Mouse (Mus musculus) embryonic facial prominence, embryonic 14.5 days (tissue): ENCODE measurements around the gene Gdf3. TPM values are rescaled to one million over a fixed set of nuclear protein-coding genes. Genes with fewer than 3 reads are reported as not detected.
A peak's percentile ranks its signal among the peaks of the same experiment; 100 is the strongest.

Experiments
- ATAC-seq: fragments of 200-750 bp; cut with Nextera tagmentation; 2 replicates; pipeline ENCODE4 v1.8.0; 2017; ENCODE audit warnings: low read depth, moderate number of reproducible peaks, moderate TSS enrichment
- DNase-seq: peaks from one replicate; pipeline ENCODE4 v3.0.0-alpha.2; 2015; ENCODE audit warnings: low spot score
- H3K27ac ChIP-seq: fragments of 300-500 bp; sonication (generic); replicated peaks from 2 replicates; pipeline ENCODE4 v1.5.1; 2014; ENCODE audit warnings: low read depth, mild to moderate bottlenecking, low read length, moderate library complexity
- H3K27me3 ChIP-seq: fragments of 300-500 bp; sonication (generic); replicated peaks from 2 replicates; pipeline ENCODE4 v1.6.1; 2014; ENCODE audit warnings: low read length; ENCODE audit not compliant: control insufficient read depth, insufficient read depth
- H3K36me3 ChIP-seq: fragments of 300-500 bp; sonication (generic); 2 replicates; pipeline ENCODE4 v1.6.1; 2014; ENCODE audit warnings: low read length, mixed read lengths; ENCODE audit not compliant: control insufficient read depth, insufficient read depth
- H3K4me1 ChIP-seq: fragments of 300-500 bp; sonication (generic); 2 replicates; pipeline ENCODE4 v1.6.1; 2014; ENCODE audit warnings: antibody characterized with exemption, low read length; ENCODE audit not compliant: control insufficient read depth, insufficient read depth
- H3K4me2 ChIP-seq: fragments of 300-500 bp; sonication (generic); 2 replicates; pipeline ENCODE4 v1.6.1; 2014; ENCODE audit warnings: low read depth, mild to moderate bottlenecking, low read length, moderate library complexity, mixed read lengths
- H3K4me3 ChIP-seq: fragments of 300-500 bp; sonication (generic); 2 replicates; pipeline ENCODE4 v1.5.1; 2014; ENCODE audit warnings: low read depth, mild to moderate bottlenecking, low read length
- H3K9ac ChIP-seq: fragments of 300-500 bp; sonication (generic); 2 replicates; pipeline ENCODE4 v1.6.1; 2014; ENCODE audit warnings: low read depth, mild to moderate bottlenecking, low read length, moderate library complexity, mixed read lengths
- H3K9me3 ChIP-seq: fragments of 300-500 bp; sonication (generic); 2 replicates; pipeline ENCODE4 v1.6.1; 2016; ENCODE audit warnings: low read length; ENCODE audit not compliant: control insufficient read depth
- WGBS: fragments of 180-500 bp; shearing (Covaris S2); extraction: QIAGEN DNeasy Blood & Tissue Kit; methylation state at CpG from one replicate; pipeline ENCODE4 v1.1.7; 2014; 5-methylcytosine and 5-hydroxymethylcytosine counted together
- polyA plus RNA-seq: library from polyadenylated mRNA; unstranded; fragments of >200 nt; fragmentation: Nextera tagmentation; extraction: Ambion mirVana; gene quantifications from 2 replicates; pipeline ENCODE4 v1.2.1, GENCODE M21; 2014

Gene Gdf3
- polyA plus RNA-seq, 1 experiment from 2014 or later, result not detected

DNA sequence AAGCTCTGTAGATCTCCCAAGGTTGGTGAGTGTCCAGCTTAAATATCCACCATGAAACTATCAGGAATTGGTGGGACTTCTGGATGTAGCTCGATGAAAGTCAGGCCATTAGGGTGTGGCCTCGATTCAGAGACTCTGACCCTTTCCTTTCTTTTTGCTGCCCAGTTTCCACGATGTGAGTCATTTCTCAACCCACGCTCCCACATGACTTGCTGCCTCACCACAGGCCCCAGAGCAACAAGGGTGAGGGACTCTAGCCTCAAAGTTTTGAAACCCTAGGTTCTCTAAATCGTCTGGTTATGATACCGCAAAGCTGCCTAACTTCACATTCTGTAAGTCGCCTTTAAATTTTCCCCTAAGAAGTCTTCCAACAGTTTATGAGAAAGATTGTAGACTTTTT, 25.4 kb upstream of the Gdf3 start:
- Histone ChIP-seq H3K9ac (no peak overlapping the region), H3K27ac (no peak overlapping the region), H3K36me3 (no peaks in the 10 kb centered on the region), H3K9me3 (no peaks in the 10 kb centered on the region), H3K4me3 (no peak overlapping the region), H3K27me3 (no peaks in the 10 kb centered on the region), H3K4me1 (no peaks in the 10 kb centered on the region), H3K4me2 (no peak overlapping the region)
- 81% methylated on average over 7 of the region's 7 CpGs for WGBS
- DNase-seq (no peak), ATAC-seq (no peak)

DNA sequence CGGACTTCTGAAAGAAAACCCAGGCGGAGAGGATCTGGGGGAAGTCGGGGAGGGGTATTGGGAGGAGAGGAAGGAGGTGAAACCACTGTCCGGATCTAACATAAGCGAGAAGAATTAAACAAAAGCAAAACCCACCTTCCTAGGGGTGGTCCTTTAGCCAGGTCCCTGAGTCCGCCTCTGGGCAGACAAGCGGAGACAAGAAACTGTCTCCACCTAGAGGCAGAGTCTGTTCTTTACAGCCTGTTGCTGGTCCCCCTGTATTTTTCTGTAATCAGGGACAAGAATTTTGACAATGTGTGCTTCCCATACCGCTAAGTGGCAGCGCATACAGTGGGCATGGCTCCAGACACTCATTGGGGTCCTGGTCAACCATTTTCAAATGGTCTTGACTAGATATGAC, 23.5 kb upstream of the Gdf3 start:
- H3K27ac ChIP-seq, result no peak overlapping the region
- no peaks in the 10 kb centered on the region for H3K36me3 ChIP-seq
- 56% methylated on average over 9 of the region's 9 CpGs for WGBS
- H3K9ac ChIP-seq, result no peak overlapping the region
- no peak overlapping the region for H3K4me2 ChIP-seq
- DNase-seq, result peak; percentile 14
- no peak for ATAC-seq
- no peak overlapping the region for H3K4me3 ChIP-seq
- no peaks in the 10 kb centered on the region for H3K9me3 ChIP-seq
- H3K27me3 ChIP-seq, result no peaks in the 10 kb centered on the region
- H3K4me1 ChIP-seq, result no peaks in the 10 kb centered on the region

DNA sequence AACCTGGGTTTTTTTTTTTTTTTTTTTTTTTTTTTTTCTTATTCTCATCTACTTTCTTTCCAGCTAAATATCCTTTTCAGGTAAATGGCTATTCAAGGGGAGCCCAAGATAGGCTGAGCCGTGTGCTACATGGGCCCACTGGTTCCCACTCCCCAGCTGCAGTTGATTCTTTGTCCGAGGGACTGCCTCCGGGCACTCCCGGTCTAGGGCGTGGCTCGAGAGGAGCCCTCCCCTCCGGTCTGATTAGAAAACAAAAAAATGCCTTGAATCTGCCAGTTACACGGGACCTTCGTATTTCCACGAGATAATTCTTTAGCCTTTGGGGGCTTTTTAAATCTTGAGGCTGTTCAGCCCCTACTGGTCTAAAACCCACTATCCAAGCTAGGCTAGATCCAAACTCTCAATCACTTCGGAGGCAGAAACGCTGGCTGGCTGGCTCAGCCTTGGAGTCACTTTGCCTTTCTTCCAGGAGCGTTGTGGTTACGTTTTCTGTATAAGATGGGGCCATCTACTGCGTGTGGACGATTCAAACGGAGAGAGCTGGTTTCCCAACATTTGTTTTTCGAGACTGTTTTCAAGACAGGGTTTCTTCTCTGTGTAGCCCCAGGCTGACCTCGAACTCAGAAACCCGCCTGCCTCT, 17.7 kb upstream of the Gdf3 start:
- no peaks in the 10 kb centered on the region for H3K36me3 ChIP-seq
- no peak overlapping the region for H3K27ac ChIP-seq
- DNase-seq (no peak), ATAC-seq (no peak)
- no peaks in the 10 kb centered on the region for H3K4me1 ChIP-seq
- 46% methylated on average over 20 of the region's 20 CpGs for WGBS
- no peak overlapping the region for H3K9ac ChIP-seq
- 0 out of 2 replicates have a peak overlapping the region, but pooled peaks have one; percentile 2 for H3K4me2 ChIP-seq
- no peak overlapping the region for H3K4me3 ChIP-seq
- no peaks in the 10 kb centered on the region for H3K27me3 ChIP-seq
- no peaks in the 10 kb centered on the region for H3K9me3 ChIP-seq

- DNase-seq (no peak), ATAC-seq (no peak)
- H3K4me1 ChIP-seq, result no peaks in the 10 kb centered on the region
- H3K9me3 ChIP-seq, result no peaks in the 10 kb centered on the region
- WGBS, result 84% methylated on average over 8 of the region's 8 CpGs
- no peak within 1 kb of the TSS for H3K4me2 ChIP-seq
- no peak within 1 kb of the TSS for H3K27ac ChIP-seq
- H3K4me3 ChIP-seq, result no peak within 1 kb of the TSS
- H3K27me3 ChIP-seq, result no peaks in the 10 kb centered on the region
- no peaks in the 10 kb centered on the region for H3K36me3 ChIP-seq
- H3K9ac ChIP-seq, result no peak within 1 kb of the TSS
These were observed 16.2 kb upstream of the Gdf3 start, which contains the start of gene Dppa3 for GRCm38 (mm10) chr6:122626110-122626509. Gene Dppa3, plus strand, starts transcription at chr6:122626410.

DNA sequence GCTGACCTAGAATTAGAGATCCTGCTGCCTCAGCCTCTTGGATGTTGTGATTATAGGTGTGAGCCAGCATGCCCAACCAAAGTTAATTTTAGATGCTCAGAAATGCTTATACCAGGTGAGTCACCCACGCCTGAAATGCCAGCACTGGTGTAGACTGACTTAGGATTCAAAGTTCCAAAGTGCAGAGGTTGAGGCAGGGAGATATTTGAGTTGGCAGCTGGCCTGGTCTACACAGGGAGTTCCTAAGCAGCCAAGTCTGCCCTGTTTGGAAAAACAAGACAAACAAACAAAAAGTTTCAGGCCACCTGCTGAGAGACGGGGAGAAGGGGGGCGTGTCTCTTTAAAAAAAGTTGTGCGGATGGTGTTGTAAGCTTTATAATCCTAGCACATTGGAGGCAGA, 15.3 kb upstream of the Gdf3 start:
- Histone ChIP-seq H3K9me3 (no peaks in the 10 kb centered on the region), H3K36me3 (no peaks in the 10 kb centered on the region), H3K27me3 (no peaks in the 10 kb centered on the region), H3K4me2 (no peak overlapping the region), H3K4me3 (no peak overlapping the region), H3K27ac (no peak overlapping the region), H3K4me1 (no peaks in the 10 kb centered on the region), H3K9ac (no peak overlapping the region)
- DNase-seq, result no peak
- WGBS, result 82% methylated on average over 4 of the region's 4 CpGs
- ATAC-seq, result no peak

- H3K4me1 ChIP-seq, result no peaks in the 10 kb centered on the region
- no peak for DNase-seq
- no peaks in the 10 kb centered on the region for H3K9me3 ChIP-seq
- no peak overlapping the region for H3K4me2 ChIP-seq
- 51% methylated on average over 5 of the region's 5 CpGs for WGBS
- no peak overlapping the region for H3K4me3 ChIP-seq
- H3K9ac ChIP-seq, result no peak overlapping the region
- ATAC-seq, result no peak
- no peaks in the 10 kb centered on the region for H3K36me3 ChIP-seq
- no peak overlapping the region for H3K27ac ChIP-seq
- H3K27me3 ChIP-seq, result no peaks in the 10 kb centered on the region
These were observed 14.6 kb upstream of the Gdf3 start for GRCm38 (mm10) chr6:122624480-122624879.

DNA sequence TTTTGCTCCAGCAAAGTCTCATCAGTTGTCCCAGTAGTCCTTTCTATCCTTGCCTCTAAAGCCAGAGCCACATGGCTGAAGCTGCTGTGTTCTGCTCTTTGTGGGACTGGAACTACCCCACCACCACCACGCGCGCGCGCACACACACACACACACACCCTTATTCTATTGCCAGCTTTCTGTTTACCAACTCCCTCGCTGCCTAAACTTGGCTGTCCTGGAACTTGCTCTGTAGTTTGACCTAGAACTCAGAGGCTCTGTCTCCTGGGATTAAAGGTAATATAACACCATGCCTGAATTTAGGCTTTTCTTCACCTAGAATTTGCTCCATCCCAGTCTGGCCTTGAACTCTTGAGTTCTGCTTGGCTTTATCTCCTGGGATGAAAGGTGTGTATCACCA, 11.2 kb upstream of the Gdf3 start:
- ATAC-seq, result no peak
- no peaks in the 10 kb centered on the region for H3K36me3 ChIP-seq

DNA sequence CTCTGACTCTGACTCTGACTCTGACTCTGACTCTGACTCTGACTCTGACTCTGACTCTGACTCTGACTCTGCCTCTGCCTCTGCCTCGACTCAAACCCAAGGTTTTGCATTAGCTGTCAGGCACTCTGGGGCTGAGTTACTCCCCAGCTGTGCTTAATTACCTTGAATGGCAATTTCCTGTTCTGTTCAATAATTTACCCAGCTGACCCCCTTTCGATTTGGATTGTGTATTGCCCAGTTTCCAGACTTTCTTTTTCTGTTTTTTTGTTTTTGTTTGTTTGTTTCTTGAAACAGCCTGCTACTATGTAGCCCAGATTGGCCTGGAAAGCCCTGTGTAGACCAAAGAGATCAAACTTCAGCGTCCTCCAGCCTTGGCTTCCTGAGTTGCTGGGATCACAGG, 6.1 kb upstream of the Gdf3 start:
- ATAC-seq (no peak), DNase-seq (no peak)
- Histone ChIP-seq H3K4me2 (no peak overlapping the region), H3K9me3 (no peaks in the 10 kb centered on the region), H3K9ac (no peak overlapping the region), H3K27me3 (no peaks in the 10 kb centered on the region), H3K4me3 (no peak overlapping the region), H3K27ac (no peak overlapping the region), H3K4me1 (no peaks in the 10 kb centered on the region), H3K36me3 (no peaks in the 10 kb centered on the region)
- WGBS, result 59% methylated on average over 3 of the region's 3 CpGs

More for the DNA sequence above, 11.2 kb upstream of the Gdf3 start:
- Histone ChIP-seq H3K27me3 (no peaks in the 10 kb centered on the region), H3K9ac (no peak overlapping the region), H3K4me1 (no peaks in the 10 kb centered on the region), H3K27ac (no peak overlapping the region), H3K4me2 (no peak overlapping the region), H3K9me3 (no peaks in the 10 kb centered on the region), H3K4me3 (no peak overlapping the region)
- no peak for DNase-seq
- WGBS, result 89% methylated on average over 6 of the region's 6 CpGs

DNA sequence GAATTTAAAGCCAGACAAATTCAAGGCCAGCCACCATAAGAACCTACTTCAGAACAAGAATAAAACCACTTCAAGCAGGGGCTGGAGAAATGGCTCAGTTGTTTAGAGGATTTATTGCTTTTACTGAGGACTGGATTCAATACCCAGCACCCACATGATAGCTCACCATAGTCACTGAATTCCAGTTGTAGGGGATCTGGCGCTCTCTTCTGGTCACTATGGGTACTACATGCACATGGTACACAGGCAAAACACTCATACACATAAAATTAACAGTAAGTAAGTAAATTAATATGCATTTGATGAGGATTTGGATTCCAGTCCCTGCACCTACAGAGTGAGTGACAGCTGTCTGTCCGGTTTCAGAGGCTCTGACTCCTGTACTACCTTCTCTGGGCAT, 4.2 kb upstream of the Gdf3 start:
- Histone ChIP-seq H3K36me3 (no peaks in the 10 kb centered on the region), H3K9me3 (no peaks in the 10 kb centered on the region), H3K4me1 (no peaks in the 10 kb centered on the region), H3K9ac (no peak overlapping the region), H3K4me3 (no peak overlapping the region), H3K4me2 (no peak overlapping the region), H3K27ac (no peak overlapping the region), H3K27me3 (no peaks in the 10 kb centered on the region)
- no peak for ATAC-seq
- 54% methylated on average over 2 of the region's 2 CpGs for WGBS
- no peak for DNase-seq
